Mouse (Mus musculus) C2C12 (cell line): ENCODE results near the gene Dlgap5. TPM values are rescaled to one million over a fixed set of nuclear protein-coding genes. Genes with fewer than 3 reads are reported as not detected.

Source experiments
- H3K27me3 ChIP-seq: one replicate; pipeline ENCODE4 v1.6.1; 2011; ENCODE audit not compliant: control insufficient read depth, insufficient read depth, insufficient read length
- H3K36me3 ChIP-seq: one replicate; pipeline ENCODE4 v1.6.1; 2011; ENCODE audit not compliant: control insufficient read depth, insufficient read depth
- H3K4me3 ChIP-seq: one replicate; pipeline ENCODE4 v1.5.1; 2011; ENCODE audit warnings: mild to moderate bottlenecking, control low read depth; ENCODE audit not compliant: poor library complexity, insufficient read depth, severe bottlenecking
- H3K79me2 ChIP-seq: one replicate; pipeline ENCODE4 v1.6.1; 2011; ENCODE audit not compliant: control insufficient read depth, insufficient read depth
- H3K79me3 ChIP-seq: one replicate; pipeline ENCODE4 v1.6.1; 2011; ENCODE audit warnings: low read depth, control low read depth
- H3ac ChIP-seq: one replicate; pipeline ENCODE3; 2011; ENCODE audit warnings: low read depth; ENCODE audit not compliant: control insufficient read depth, insufficient read length
- CEBPB ChIP-seq: IDR thresholded peaks from one replicate; pipeline ENCODE4 v1.6.1; 2011; ENCODE audit warnings: low read depth, mild to moderate bottlenecking, control low read depth, moderate library complexity
- CTCF ChIP-seq: IDR thresholded peaks from one replicate; pipeline ENCODE4 v1.5.1; 2011; ENCODE audit not compliant: control insufficient read depth, insufficient read depth, insufficient read length
- FOSL1 ChIP-seq: IDR thresholded peaks from one replicate; pipeline ENCODE4 v1.8.0; 2011; ENCODE audit warnings: mild to moderate bottlenecking, low read length; ENCODE audit not compliant: poor library complexity, insufficient read depth, severe bottlenecking
- MAX ChIP-seq: IDR thresholded peaks from one replicate; pipeline ENCODE4 v1.6.1; 2011; ENCODE audit warnings: mild to moderate bottlenecking, control low read depth
- MYOD1 ChIP-seq: IDR thresholded peaks from one replicate; pipeline ENCODE4 v1.6.1; 2011; ENCODE audit warnings: low read depth; ENCODE audit not compliant: control insufficient read depth, insufficient read length
- MYOG ChIP-seq: IDR thresholded peaks from one replicate; pipeline ENCODE4 v1.6.1; 2011; ENCODE audit not compliant: control insufficient read depth, insufficient read length; ENCODE audit errors: extremely low read depth
- USF1 ChIP-seq: IDR thresholded peaks from one replicate; pipeline ENCODE4 v1.6.1; 2011; ENCODE audit warnings: low read depth, mild to moderate bottlenecking, control low read depth, moderate library complexity
- polyA plus RNA-seq: library from polyadenylated mRNA; unstranded; fragments of >200 nt; fragmentation: generic; extraction: Trizol; gene quantifications from one replicate; pipeline ENCODE4 v1.2.1, GENCODE M21; 2012; ENCODE audit warnings: missing spikeins

The Dlgap5 gene
- polyA plus RNA-seq, 1 experiment, result 34.2 TPM

DNA sequence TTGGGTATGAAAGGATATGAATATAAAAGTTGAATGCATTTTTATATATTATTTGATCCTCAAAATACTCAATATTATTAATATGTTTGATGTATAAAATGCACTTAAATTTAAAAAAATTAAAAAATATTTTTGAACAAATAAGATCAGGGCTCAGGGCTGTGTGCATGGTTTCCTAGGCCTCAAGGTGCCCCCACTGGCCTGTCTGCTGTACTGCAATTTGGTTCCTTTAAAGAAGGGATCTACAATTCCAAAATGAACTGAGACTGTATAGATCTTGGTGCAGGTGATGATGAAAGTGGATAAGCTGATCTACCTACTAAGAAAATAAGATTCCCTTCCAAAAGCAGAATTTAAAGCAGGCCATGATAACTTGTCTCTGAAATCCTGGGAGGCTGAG lies 14.8 kb upstream of the Dlgap5 start:
- Histone ChIP-seq H3K79me3 (no peaks in the 10 kb centered on the region), H3ac (no peak overlapping the region), H3K4me3 (no peak overlapping the region), H3K79me2 (no peaks in the 10 kb centered on the region), H3K27me3 (no peaks in the 10 kb centered on the region), H3K36me3 (no peaks in the 10 kb centered on the region)
- TF ChIP-seq CEBPB, result no peak
- TF ChIP-seq MAX, result no peak
- TF ChIP-seq MYOD1, result no peak
- no peak for TF ChIP-seq USF1
- TF ChIP-seq FOSL1, result no peak
- TF ChIP-seq MYOG, result no peak
- no peak for TF ChIP-seq CTCF

DNA sequence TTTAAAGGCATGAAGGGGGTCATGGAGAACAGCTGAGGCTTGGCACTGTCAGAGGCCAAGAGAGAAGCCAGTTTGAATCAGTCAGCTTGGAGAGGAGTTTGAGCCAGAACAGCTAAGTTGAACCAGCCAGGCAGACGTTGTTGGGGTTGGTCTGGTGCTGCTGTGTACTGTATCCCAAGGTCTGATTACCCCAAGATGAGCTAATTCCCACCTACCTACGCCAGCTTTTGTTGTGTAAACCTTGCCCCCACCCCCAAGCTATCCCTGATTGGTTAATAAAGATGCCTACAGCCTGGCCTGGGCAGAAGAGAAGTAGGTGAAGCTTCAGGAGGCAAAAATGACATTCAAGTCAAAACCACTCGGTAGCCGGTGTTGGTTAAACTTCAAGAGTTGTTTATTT lies 4.3 kb upstream of the Dlgap5 start:
- Histone ChIP-seq H3K4me3 (no peak overlapping the region), H3ac (no peak overlapping the region), H3K79me3 (peaks cover 3% of the 10 kb centered on the region), H3K27me3 (no peaks in the 10 kb centered on the region), H3K79me2 (peaks cover 3% of the 10 kb centered on the region), H3K36me3 (no peaks in the 10 kb centered on the region)
- TF ChIP-seq MYOD1 (no peak), CEBPB (no peak), FOSL1 (no peak), USF1 (no peak), CTCF (no peak), MYOG (no peak), MAX (no peak)

GRCm38 (mm10) chr14:47421606-47422005 lies 3.4 kb upstream of the Dlgap5 start:
- Histone ChIP-seq H3K79me2 (peaks cover 11% of the 10 kb centered on the region), H3ac (no peak overlapping the region), H3K27me3 (no peaks in the 10 kb centered on the region), H3K4me3 (no peak overlapping the region), H3K79me3 (peaks cover 12% of the 10 kb centered on the region), H3K36me3 (peaks cover 3% of the 10 kb centered on the region)
- no peak for TF ChIP-seq USF1
- TF ChIP-seq FOSL1, result no peak
- TF ChIP-seq MYOD1, result no peak
- TF ChIP-seq MAX, result no peak
- TF ChIP-seq CTCF, result no peak
- TF ChIP-seq MYOG, result no peak
- TF ChIP-seq CEBPB, result no peak

DNA sequence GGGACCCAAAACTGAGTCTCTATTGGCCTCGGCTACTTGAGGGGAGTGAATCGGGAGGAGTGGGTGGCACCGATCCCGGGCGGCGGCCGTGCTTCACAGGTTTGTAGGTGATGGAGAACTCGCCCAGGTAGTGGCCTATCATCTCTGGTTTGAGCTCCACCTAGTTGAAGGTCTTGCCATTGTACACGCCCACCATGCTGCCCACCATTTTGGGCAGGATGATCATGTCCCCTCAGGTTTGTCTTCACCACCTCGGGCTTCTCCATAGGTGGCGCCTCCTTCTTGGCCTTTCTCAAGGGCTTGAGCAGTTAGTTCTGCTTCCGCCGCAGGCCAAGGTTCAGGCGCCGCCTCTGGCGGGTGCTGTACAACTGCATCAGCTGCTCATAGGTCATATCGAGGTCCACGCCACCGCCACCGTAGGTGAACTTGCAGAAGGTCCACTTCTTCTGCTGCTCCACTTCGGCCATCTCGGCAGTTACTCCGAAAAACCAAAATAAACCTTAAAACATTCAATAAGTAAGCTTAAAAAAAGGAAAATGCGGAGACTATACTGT lies 1.6 kb upstream of the Dlgap5 start:
- Histone ChIP-seq H3ac (no peak overlapping the region), H3K4me3 (no peak overlapping the region), H3K27me3 (no peaks in the 10 kb centered on the region), H3K79me2 (peaks cover 29% of the 10 kb centered on the region), H3K36me3 (peaks cover 21% of the 10 kb centered on the region), H3K79me3 (peaks cover 17% of the 10 kb centered on the region)
- no peak for TF ChIP-seq USF1
- TF ChIP-seq MYOD1, result no peak
- TF ChIP-seq FOSL1, result no peak
- no peak for TF ChIP-seq MAX
- TF ChIP-seq CTCF, result no peak
- TF ChIP-seq MYOG, result no peak
- no peak for TF ChIP-seq CEBPB

GRCm38 (mm10) chr14:47419034-47419625 lies 923 bp upstream of the Dlgap5 start:
- H3K4me3 ChIP-seq, result no peak overlapping the region
- peaks cover 28% of the 10 kb centered on the region for H3K36me3 ChIP-seq
- H3K79me2 ChIP-seq, result peaks cover 33% of the 10 kb centered on the region
- H3K79me3 ChIP-seq, result peaks cover 17% of the 10 kb centered on the region
- no peaks in the 10 kb centered on the region for H3K27me3 ChIP-seq
- no peak overlapping the region for H3ac ChIP-seq
- TF ChIP-seq MYOD1 (no peak), USF1 (no peak), MAX (no peak), CEBPB (no peak)

DNA sequence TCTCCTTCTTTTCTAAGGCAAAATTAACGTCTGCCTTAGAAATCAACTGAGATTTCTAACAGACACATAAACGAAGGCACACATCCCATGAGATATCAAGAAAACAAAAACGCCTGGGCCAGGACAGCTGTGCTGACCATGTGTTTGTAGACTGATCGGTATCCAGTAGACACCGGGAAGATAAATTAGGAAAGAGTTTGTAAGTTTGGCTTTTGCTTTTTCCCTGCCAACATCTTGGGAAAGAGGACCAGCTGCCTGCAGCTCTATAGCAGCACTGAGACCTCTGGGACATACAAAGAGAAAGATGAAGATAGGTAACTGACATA lies 422 bp upstream of the Dlgap5 start:
- peaks cover 17% of the 10 kb centered on the region for H3K79me3 ChIP-seq
- peaks cover 33% of the 10 kb centered on the region for H3K36me3 ChIP-seq
- TF ChIP-seq USF1, result no peak
- no peak for TF ChIP-seq MYOG
- TF ChIP-seq FOSL1, result no peak
- TF ChIP-seq MYOD1, result no peak
- TF ChIP-seq CTCF, result no peak
- no peak for TF ChIP-seq CEBPB
- no peak for TF ChIP-seq MAX
- H3ac ChIP-seq, result no peak overlapping the region
- H3K79me2 ChIP-seq, result peaks cover 33% of the 10 kb centered on the region
- H3K27me3 ChIP-seq, result no peaks in the 10 kb centered on the region
- H3K4me3 ChIP-seq, result no peak overlapping the region
